Mouse (Mus musculus) embryonic fibroblast, embryonic 13.5 days (primary cell): ENCODE results near the gene Utf1.

Experiments
- CTCF ChIP-seq: IDR thresholded peaks from 2 replicates; pipeline ENCODE4 v1.5.1; 2011; ENCODE audit warnings: mild to moderate bottlenecking, control low read depth, low read length, moderate library complexity, borderline replicate concordance; ENCODE audit not compliant: insufficient read depth
- POLR2A ChIP-seq: IDR thresholded peaks from 2 replicates; pipeline ENCODE4 v1.6.1; 2011; ENCODE audit warnings: low read depth, mild to moderate bottlenecking, control low read depth, low read length, moderate library complexity

DNA sequence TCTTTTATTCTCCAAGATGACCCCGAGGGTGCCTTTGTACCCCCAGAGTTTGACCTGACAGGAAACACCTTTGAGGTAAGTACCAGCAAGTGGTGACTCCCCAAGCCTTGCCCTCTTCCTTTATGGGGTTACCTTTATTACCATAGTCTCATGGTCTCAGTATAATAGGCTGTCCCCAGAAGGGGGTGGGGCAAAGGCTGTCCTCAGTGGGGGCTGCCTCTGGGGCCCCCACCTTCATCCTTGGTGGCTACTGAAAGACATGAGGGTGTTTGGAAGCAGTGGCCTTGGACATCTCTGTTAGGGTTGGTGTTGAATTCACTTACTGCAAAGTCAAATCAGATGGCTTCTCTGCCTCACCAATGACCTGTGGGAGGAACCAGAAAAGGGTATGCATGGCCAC, 41.6 kb upstream of the Utf1 start:
- TF ChIP-seq CTCF = no peak
- TF ChIP-seq POLR2A = no peak
